Mouse (Mus musculus) forebrain, embryonic 16.5 days (tissue): ENCODE data around the gene Rnf11. TPM values are rescaled to one million over a fixed set of nuclear protein-coding genes. Genes with fewer than 3 reads are reported as not detected.

Experiments
- ATAC-seq: fragments of 200-750 bp; cut with Nextera tagmentation; 2 replicates; pipeline ENCODE4 v1.8.0; 2017; ENCODE audit warnings: mild to moderate bottlenecking, moderate library complexity
- H3K27ac ChIP-seq: fragments of 300-500 bp; sonication (generic); 2 replicates; pipeline ENCODE4 v1.5.1; 2014; ENCODE audit warnings: low read length, control low read depth
- H3K27me3 ChIP-seq: fragments of 300-500 bp; sonication (generic); replicated peaks from 2 replicates; pipeline ENCODE4 v1.6.1; 2014; ENCODE audit warnings: low read length; ENCODE audit not compliant: control insufficient read depth, insufficient read depth
- H3K36me3 ChIP-seq: fragments of 300-500 bp; sonication (generic); 2 replicates; pipeline ENCODE4 v1.6.1; 2014; ENCODE audit not compliant: control insufficient read depth, insufficient read depth
- H3K4me1 ChIP-seq: fragments of 300-500 bp; sonication (generic); replicated peaks from 2 replicates; pipeline ENCODE4 v1.6.1; 2014; ENCODE audit warnings: low read length; ENCODE audit not compliant: control insufficient read depth, insufficient read depth
- H3K4me2 ChIP-seq: fragments of 300-500 bp; sonication (generic); 2 replicates; pipeline ENCODE4 v1.6.1; 2014; ENCODE audit warnings: mild to moderate bottlenecking, low read length, control low read depth
- H3K4me3 ChIP-seq: fragments of 300-500 bp; sonication (generic); replicated peaks from 2 replicates; pipeline ENCODE4 v1.5.1; 2014; ENCODE audit warnings: mild to moderate bottlenecking, low read length, control low read depth
- H3K9ac ChIP-seq: fragments of 300-500 bp; sonication (generic); replicated peaks from 2 replicates; pipeline ENCODE4 v1.6.1; 2014; ENCODE audit warnings: low read depth, low read length, control low read depth
- H3K9me3 ChIP-seq: fragments of 300-500 bp; sonication (generic); 2 replicates; pipeline ENCODE4 v1.6.1; 2016; ENCODE audit warnings: low read length; ENCODE audit not compliant: control insufficient read depth
- WGBS: fragments of 180-500 bp; shearing (Covaris S2); extraction: QIAGEN DNeasy Blood & Tissue Kit; methylation state at CpG from one replicate; pipeline ENCODE4 v1.1.7; 2014; 5-methylcytosine and 5-hydroxymethylcytosine counted together
- polyA plus RNA-seq: library from polyadenylated mRNA; unstranded; fragments of >200 nt; fragmentation: Nextera tagmentation; extraction: Ambion mirVana; gene quantifications from 2 replicates; pipeline ENCODE4 v1.2.1, GENCODE M21; 2015

The Rnf11 gene
- polyA plus RNA-seq, 1 experiment from 2014 or later = 53.2 TPM

GRCm38 (mm10) chr4:109439825-109440248, 44.7 kb downstream of the Rnf11 start:
- no peak overlapping the region for H3K9ac ChIP-seq
- no peaks in the 10 kb centered on the region for H3K9me3 ChIP-seq
- no peaks in the 10 kb centered on the region for H3K4me1 ChIP-seq
- H3K36me3 ChIP-seq = no peaks in the 10 kb centered on the region
- WGBS = 85% methylated on average over 3 of the region's 3 CpGs
- no peak overlapping the region for H3K4me2 ChIP-seq
- ATAC-seq = no peak
- H3K27me3 ChIP-seq = no peaks in the 10 kb centered on the region
- no peak overlapping the region for H3K27ac ChIP-seq
- no peak overlapping the region for H3K4me3 ChIP-seq

GRCm38 (mm10) chr4:109439101-109439500, 45.4 kb downstream of the Rnf11 start:
- Histone ChIP-seq H3K4me1 (no peaks in the 10 kb centered on the region), H3K9ac (no peak overlapping the region), H3K27me3 (no peaks in the 10 kb centered on the region), H3K27ac (no peak overlapping the region), H3K4me2 (no peak overlapping the region), H3K36me3 (no peaks in the 10 kb centered on the region), H3K9me3 (no peaks in the 10 kb centered on the region), H3K4me3 (no peak overlapping the region)
- ATAC-seq = no peak
- WGBS = 83% methylated on average over 8 of the region's 8 CpGs

- ATAC-seq = peak; percentile 78
- Histone ChIP-seq H3K4me3 (no peak overlapping the region), H3K27me3 (no peaks in the 10 kb centered on the region), H3K9ac (no peak overlapping the region), H3K36me3 (no peaks in the 10 kb centered on the region), H3K9me3 (no peaks in the 10 kb centered on the region), H3K4me2 (no peak overlapping the region), H3K4me1 (no peaks in the 10 kb centered on the region), H3K27ac (no peak overlapping the region)
- WGBS = 51% methylated on average over 9 of the region's 9 CpGs
These were observed 46.3 kb downstream of the Rnf11 start for GRCm38 (mm10) chr4:109437913-109438878.

- Histone ChIP-seq H3K4me3 (no peak overlapping the region), H3K9me3 (no peaks in the 10 kb centered on the region), H3K36me3 (no peaks in the 10 kb centered on the region), H3K27me3 (no peaks in the 10 kb centered on the region), H3K9ac (no peak overlapping the region), H3K27ac (no peak overlapping the region), H3K4me1 (no peaks in the 10 kb centered on the region), H3K4me2 (no peak overlapping the region)
- ATAC-seq = no peak
- 90% methylated on average over 1 of the region's 1 CpGs for WGBS
These were observed 50.3 kb downstream of the Rnf11 start for GRCm38 (mm10) chr4:109434256-109434655.

GRCm38 (mm10) chr4:109433641-109434040, 50.9 kb downstream of the Rnf11 start:
- no peak overlapping the region for H3K4me3 ChIP-seq
- ATAC-seq = no peak
- WGBS = 84% methylated on average over 6 of the region's 6 CpGs
- no peaks in the 10 kb centered on the region for H3K36me3 ChIP-seq
- no peak overlapping the region for H3K9ac ChIP-seq
- H3K9me3 ChIP-seq = no peaks in the 10 kb centered on the region
- H3K27me3 ChIP-seq = no peaks in the 10 kb centered on the region
- H3K27ac ChIP-seq = no peak overlapping the region
- H3K4me2 ChIP-seq = no peak overlapping the region
- no peaks in the 10 kb centered on the region for H3K4me1 ChIP-seq

- H3K9ac ChIP-seq = no peak overlapping the region
- no peaks in the 10 kb centered on the region for H3K9me3 ChIP-seq
- WGBS = 79% methylated on average over 16 of the region's 16 CpGs
- ATAC-seq = no peak
- H3K36me3 ChIP-seq = no peaks in the 10 kb centered on the region
- no peak overlapping the region for H3K4me3 ChIP-seq
- H3K4me2 ChIP-seq = no peak overlapping the region
- no peaks in the 10 kb centered on the region for H3K4me1 ChIP-seq
- no peak overlapping the region for H3K27ac ChIP-seq
- H3K27me3 ChIP-seq = no peaks in the 10 kb centered on the region
These were observed 51.7 kb downstream of the Rnf11 start for GRCm38 (mm10) chr4:109432668-109433375.

GRCm38 (mm10) chr4:109430854-109431253, 53.7 kb downstream of the Rnf11 start:
- Histone ChIP-seq H3K4me3 (no peak overlapping the region), H3K4me2 (no peak overlapping the region), H3K4me1 (no peaks in the 10 kb centered on the region), H3K9ac (no peak overlapping the region), H3K9me3 (no peaks in the 10 kb centered on the region), H3K27me3 (no peaks in the 10 kb centered on the region), H3K36me3 (no peaks in the 10 kb centered on the region), H3K27ac (no peak overlapping the region)
- WGBS = 58% methylated on average over 13 of the region's 13 CpGs
- peak; percentile 39; the same call in 1 of the 2 replicates for ATAC-seq

- Histone ChIP-seq H3K4me3 (no peak overlapping the region), H3K27me3 (no peaks in the 10 kb centered on the region), H3K36me3 (no peaks in the 10 kb centered on the region), H3K4me1 (no peaks in the 10 kb centered on the region), H3K9me3 (no peaks in the 10 kb centered on the region), H3K9ac (no peak overlapping the region), H3K4me2 (no peak overlapping the region), H3K27ac (no peak overlapping the region)
- no peak for ATAC-seq
- WGBS = 94% methylated on average over 7 of the region's 7 CpGs
These were observed 54.3 kb downstream of the Rnf11 start for GRCm38 (mm10) chr4:109430250-109430649.

GRCm38 (mm10) chr4:109427058-109427457, 57.5 kb downstream of the Rnf11 start:
- no peak for ATAC-seq
- H3K9ac ChIP-seq = no peak overlapping the region
- WGBS = 68% methylated on average over 1 of the region's 1 CpGs

More at GRCm38 (mm10) chr4:109427058-109427457, 57.5 kb downstream of the Rnf11 start:
- no peak overlapping the region for H3K4me2 ChIP-seq
- H3K27me3 ChIP-seq = no peaks in the 10 kb centered on the region
- no peaks in the 10 kb centered on the region for H3K9me3 ChIP-seq
- no peak overlapping the region for H3K27ac ChIP-seq
- H3K4me1 ChIP-seq = no peaks in the 10 kb centered on the region
- H3K4me3 ChIP-seq = no peak overlapping the region
- no peaks in the 10 kb centered on the region for H3K36me3 ChIP-seq
